Mouse (Mus musculus) bone marrow macrophage, adult 2 months (primary cell): Measurements from ENCODE around the gene Sftpd. TPM values are rescaled to one million over a fixed set of nuclear protein-coding genes. Genes with fewer than 3 reads are reported as not detected.

Experiments
- H3K27ac ChIP-seq: 2 replicates; pipeline ENCODE4 v1.5.1; 2012; ENCODE audit warnings: low read depth, low read length; ENCODE audit not compliant: insufficient read depth
- H3K4me1 ChIP-seq: 2 replicates; pipeline ENCODE4 v1.6.1; 2012; ENCODE audit warnings: low read length; ENCODE audit not compliant: control insufficient read depth, insufficient read depth
- H3K4me3 ChIP-seq: 2 replicates; pipeline ENCODE4 v1.5.1; 2012; ENCODE audit warnings: mild to moderate bottlenecking, low read length, moderate library complexity; ENCODE audit not compliant: insufficient read depth
- CTCF ChIP-seq: IDR thresholded peaks from 2 replicates; pipeline ENCODE4 v1.5.1; 2012; ENCODE audit warnings: low read depth, mild to moderate bottlenecking, low read length, moderate library complexity
- POLR2A ChIP-seq: IDR thresholded peaks from 2 replicates; pipeline ENCODE4 v1.6.1; 2012; ENCODE audit warnings: mild to moderate bottlenecking, low read depth, low read length, borderline replicate concordance
- polyA plus RNA-seq: library from polyadenylated mRNA; stranded (reverse); fragments of >200 nt; gene quantifications from 2 replicates; pipeline ENCODE4 v1.2.4, GENCODE M21; 2012; ENCODE audit not compliant: missing spikeins, insufficient read depth, insufficient read length

Gene Sftpd
- polyA plus RNA-seq, 1 experiment: not detected

DNA sequence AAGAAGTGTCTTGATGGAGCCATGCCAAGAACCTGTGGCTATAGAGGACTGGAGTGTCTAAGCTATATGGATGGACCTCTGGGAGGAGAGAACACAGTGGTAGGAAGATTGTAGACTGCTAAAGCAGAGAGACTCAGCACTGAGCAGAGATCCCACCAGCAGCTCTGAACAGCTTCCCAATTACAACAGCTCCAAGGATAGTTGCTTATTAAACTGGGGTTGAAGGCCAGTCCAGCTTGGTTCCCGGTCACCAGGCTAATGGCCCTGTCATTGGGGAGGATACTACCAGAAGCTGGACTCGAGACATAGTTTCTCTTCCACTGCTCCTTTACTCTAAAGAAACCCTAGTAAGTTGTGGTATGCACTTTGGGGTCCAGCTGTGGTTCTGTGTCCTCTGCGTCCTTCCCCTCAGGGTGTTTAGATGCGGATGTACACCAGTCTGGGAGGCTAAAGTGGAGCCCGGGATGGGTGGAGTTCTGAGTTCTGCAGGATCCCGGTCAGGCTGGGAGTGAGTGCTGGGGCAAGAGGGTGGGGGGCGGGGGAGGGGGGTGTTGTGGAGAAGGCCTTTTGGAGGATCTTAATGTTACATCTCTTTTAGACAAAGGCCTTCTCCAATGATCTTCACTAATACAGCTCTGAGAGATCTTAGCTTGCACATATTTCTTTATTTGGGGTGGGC lies 33.6 kb downstream of the Sftpd start, which contains the start of gene Mbl1:
Mbl1 (plus strand) TSS at position 239 of the 679 bp plus-strand sequence.
- TF ChIP-seq CTCF (no peak), POLR2A (no peak)
- H3K4me1 ChIP-seq: no peaks in the 10 kb centered on the region
- H3K27ac ChIP-seq: no peak within 1 kb of the TSS
- H3K4me3 ChIP-seq: no peak within 1 kb of the TSS

DNA sequence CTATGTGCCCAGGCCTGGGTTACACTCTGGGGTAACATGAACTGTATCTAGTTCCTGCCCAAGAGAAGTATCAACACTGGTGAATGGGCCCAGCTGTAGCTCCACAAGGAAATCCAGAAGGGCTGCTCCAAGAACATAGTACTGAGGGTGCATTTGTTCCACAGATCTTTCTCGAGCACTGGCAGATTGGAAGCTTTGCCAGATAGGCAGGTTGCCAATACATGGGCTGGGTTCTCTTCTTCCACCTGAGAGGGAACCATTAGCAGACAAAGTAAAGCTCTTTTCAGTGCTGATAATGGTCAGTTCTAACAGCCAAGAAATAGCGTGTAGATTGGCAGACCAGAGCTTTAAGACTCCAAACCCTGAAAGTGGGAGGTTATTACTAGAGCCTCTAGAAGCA lies 37.6 kb downstream of the Sftpd start:
- TF ChIP-seq CTCF: no peak
- TF ChIP-seq POLR2A: no peak
- no peak overlapping the region for H3K4me3 ChIP-seq

DNA sequence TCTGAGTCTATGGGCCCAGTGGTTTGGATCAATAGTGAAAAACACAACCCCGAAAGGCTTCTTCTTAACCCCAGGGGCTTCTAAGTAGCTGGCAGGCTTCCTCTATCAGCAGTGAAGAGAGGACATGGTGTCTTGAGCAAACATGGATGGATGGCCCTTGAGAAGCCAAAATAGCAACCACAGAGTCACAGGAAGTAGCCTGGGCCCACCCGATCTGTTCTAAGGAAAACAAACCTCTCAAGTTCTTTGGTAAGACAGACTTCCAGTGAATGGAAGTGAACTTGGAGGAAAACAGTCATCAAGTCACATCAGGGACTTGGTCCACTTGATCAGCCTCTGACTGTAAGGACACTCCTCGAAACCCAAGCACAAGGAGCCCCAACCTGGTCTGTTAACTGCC lies 38.0 kb downstream of the Sftpd start:
- TF ChIP-seq POLR2A: no peak
- no peak for TF ChIP-seq CTCF
- Histone ChIP-seq H3K4me3 (no peak overlapping the region), H3K27ac (no peak overlapping the region), H3K4me1 (no peaks in the 10 kb centered on the region)

More for the DNA sequence above, 37.6 kb downstream of the Sftpd start:
- H3K27ac ChIP-seq: no peak overlapping the region
- no peaks in the 10 kb centered on the region for H3K4me1 ChIP-seq

DNA sequence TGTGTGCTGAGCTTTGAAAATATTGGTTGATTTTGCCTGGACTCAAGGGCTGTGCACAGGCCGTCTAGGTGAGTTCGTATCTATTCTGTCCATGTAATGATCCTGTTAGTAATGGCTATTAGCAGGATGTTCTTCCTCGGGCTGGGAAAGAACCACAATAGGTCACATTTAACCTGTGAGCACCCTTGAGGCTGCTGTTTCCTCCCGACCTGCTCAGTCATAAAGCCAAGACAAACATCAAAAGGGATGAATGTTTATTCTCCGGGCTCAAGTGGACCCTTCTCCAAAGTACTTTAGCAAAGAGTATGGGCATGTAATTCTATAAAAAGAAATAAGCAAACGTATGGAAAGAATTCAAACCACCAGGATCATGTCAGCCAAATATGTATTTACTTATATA lies 38.9 kb downstream of the Sftpd start:
- TF ChIP-seq POLR2A (no peak), CTCF (no peak)
- H3K4me3 ChIP-seq: no peak overlapping the region
- H3K4me1 ChIP-seq: no peaks in the 10 kb centered on the region
- no peak overlapping the region for H3K27ac ChIP-seq

DNA sequence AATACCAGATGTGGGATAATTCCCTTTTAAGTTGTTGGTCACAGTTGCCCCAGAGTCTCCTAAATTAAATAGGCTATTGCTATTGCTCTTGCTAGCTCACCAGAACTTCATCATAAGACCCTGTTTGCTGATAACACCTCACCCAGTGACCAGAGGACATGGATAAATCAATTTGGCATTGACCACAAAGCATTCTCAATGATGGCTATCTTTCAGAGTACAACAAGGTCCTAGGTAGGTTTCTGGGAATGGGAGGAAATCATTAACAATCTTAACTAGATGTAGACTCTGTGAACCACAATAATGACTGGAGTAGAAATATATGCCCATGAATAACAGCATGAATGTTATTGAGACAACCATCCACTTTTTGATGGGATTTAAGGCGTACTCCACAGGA lies 44.3 kb downstream of the Sftpd start:
- Histone ChIP-seq H3K4me1 (no peaks in the 10 kb centered on the region), H3K27ac (no peak overlapping the region), H3K4me3 (no peak overlapping the region)
- TF ChIP-seq CTCF: no peak
- no peak for TF ChIP-seq POLR2A

DNA sequence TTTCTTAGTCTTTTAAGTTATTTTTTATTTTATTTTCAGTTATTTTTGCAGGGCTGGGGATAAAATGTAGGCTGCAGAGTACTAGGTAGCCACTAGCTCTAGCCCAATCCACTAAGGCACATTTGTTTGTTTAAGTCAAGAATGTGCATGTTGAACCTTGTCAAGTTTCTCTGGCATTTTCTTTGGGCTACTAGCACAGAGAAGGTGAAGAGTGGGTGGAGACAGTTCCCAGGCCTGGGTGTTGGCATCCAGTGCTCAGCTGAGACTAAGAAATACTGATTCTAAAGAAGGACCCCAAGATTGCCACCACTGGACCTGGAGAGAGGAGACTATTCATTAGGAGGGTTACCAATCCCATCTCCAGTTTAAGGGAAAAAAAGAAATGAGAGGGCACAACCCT lies 47.9 kb downstream of the Sftpd start:
- Histone ChIP-seq H3K4me1 (no peaks in the 10 kb centered on the region), H3K27ac (no peak overlapping the region), H3K4me3 (no peak overlapping the region)
- TF ChIP-seq POLR2A (no peak), CTCF (no peak)

DNA sequence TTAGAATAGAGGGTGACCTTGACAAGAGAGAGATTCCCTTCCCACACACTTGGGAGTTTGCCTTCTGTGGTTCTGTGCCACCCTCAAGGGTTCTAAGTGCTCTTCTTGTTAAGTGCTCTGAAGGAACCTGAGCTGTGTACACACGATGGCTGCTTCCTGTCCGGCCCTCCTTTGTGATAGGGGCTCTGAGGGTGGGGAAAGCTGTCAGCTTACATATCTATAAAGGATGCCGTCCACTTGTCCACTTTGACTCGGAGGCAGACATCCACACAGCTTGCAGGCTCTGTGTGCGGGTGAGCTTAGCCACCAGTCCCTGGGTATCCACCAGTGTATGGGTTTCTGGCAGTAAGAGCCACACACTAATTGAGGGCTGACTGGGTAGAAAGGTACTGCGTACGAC lies 53.4 kb downstream of the Sftpd start, which contains the start of gene Sftpa1:
Sftpa1 (plus strand) TSS at position 243 of the 400 bp plus-strand sequence.
- TF ChIP-seq CTCF: no peak
- no peak for TF ChIP-seq POLR2A
- no peak within 1 kb of the TSS for H3K4me3 ChIP-seq

DNA sequence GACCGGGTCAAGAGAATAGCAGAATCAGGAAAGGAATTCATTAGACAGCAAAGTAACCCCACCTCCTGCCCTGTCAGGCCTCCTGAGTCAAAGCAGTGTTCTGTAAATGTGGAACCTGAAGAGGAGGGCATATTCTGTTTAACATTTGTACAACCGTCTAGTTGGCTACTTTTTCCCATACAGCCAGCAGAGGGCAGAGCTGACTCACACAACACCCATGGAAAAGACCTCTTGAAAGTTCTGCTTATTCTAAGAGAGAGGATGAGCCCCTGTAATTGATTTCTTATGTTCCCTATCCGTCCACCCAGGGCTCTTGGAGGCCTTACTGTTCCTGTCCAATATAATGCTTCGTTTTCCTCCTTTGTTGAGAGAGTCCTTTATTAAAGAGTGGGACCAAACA lies 57.0 kb downstream of the Sftpd start:
- Histone ChIP-seq H3K27ac (no peak overlapping the region), H3K4me3 (no peak overlapping the region)
- TF ChIP-seq CTCF (no peak), POLR2A (no peak)

More for the DNA sequence above, 53.4 kb downstream of the Sftpd start, which contains the start of gene Sftpa1:
- H3K4me1 ChIP-seq: no peaks in the 10 kb centered on the region
- no peak within 1 kb of the TSS for H3K27ac ChIP-seq

DNA sequence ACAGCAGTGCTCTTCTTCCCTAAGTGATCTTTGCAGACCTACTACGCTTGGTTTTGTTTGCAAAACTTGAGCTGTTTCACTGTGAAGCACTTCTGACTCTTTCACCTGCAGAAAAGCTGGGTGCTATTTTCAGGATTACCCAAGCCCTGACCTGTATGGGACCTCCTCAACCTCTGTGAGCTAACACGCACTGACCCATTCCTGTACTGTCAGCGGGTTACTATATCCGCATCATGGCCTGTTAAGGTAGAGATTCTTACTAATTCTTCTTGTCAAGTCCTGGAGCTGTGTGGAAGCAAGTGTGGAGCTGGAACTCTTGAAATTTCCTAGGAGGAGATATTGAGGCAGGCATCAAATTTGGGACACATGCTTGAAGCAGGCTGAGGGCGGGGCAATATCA lies 60.3 kb downstream of the Sftpd start:
- Histone ChIP-seq H3K4me3 (no peak overlapping the region), H3K27ac (no peak overlapping the region), H3K4me1 (no peaks in the 10 kb centered on the region)
- TF ChIP-seq CTCF: no peak

More for the DNA sequence above, 57.0 kb downstream of the Sftpd start:
- H3K4me1 ChIP-seq: no peaks in the 10 kb centered on the region

Other genes with a start within 250 kb of the Sftpd start
- 71.8 and 88.3 TPM in 2 replicates for gene Tspan14, start 218.3 kb downstream of the Sftpd start, polyA plus RNA-seq
- 29.1 and 31.6 TPM in 2 replicates for gene Fam213a, start 171.4 kb downstream of the Sftpd start, polyA plus RNA-seq
- not detected in 2 replicates for gene Dydc2, start 115.9 kb downstream of the Sftpd start, polyA plus RNA-seq
- gene Dydc1, start 112.2 kb downstream of the Sftpd start, polyA plus RNA-seq: not detected in 2 replicates
- gene Mat1a, start 80.1 kb downstream of the Sftpd start, polyA plus RNA-seq: not detected in 2 replicates
- not detected in 2 replicates for gene Sftpa1, start 53.4 kb downstream of the Sftpd start, polyA plus RNA-seq
- not detected in 2 replicates for gene Mbl1, start 33.7 kb downstream of the Sftpd start, polyA plus RNA-seq
- not detected in 2 replicates for gene Gm2832, start 93.7 kb upstream of the Sftpd start, polyA plus RNA-seq
- gene Gm5798, start 163.5 kb upstream of the Sftpd start, polyA plus RNA-seq: not detected in 2 replicates
- gene Gm7945, start 201.2 kb upstream of the Sftpd start, polyA plus RNA-seq: not detected in 2 replicates
- not detected in 2 replicates for gene Gm6482, start 223.1 kb upstream of the Sftpd start, polyA plus RNA-seq